Mouse (Mus musculus) E14TG2a.4 (cell line): Measurements from ENCODE around the gene Syt9.

Experiments used
- CTCF ChIP-seq: conservative IDR thresholded peaks from 2 replicates; pipeline ENCODE4 v1.5.1; 2014; ENCODE audit warnings: low read length
- NANOG ChIP-seq: IDR thresholded peaks from 2 replicates; pipeline ENCODE4 v1.6.1; 2014; ENCODE audit warnings: borderline replicate concordance, low read length, mixed read lengths
- POU5F1 ChIP-seq: IDR thresholded peaks from 2 replicates; pipeline ENCODE4 v1.6.1; 2014; ENCODE audit warnings: low read length, borderline replicate concordance

GRCm38 (mm10) chr7:107341519-107342190 lies 28.9 kb upstream of the Syt9 start:
- TF ChIP-seq CTCF (no peak), POU5F1 (no peak), NANOG (peak; percentile 69; the same call in 1 of the 2 replicates)
